Mouse (Mus musculus) heart, postnatal 0 days (tissue): ENCODE data around the gene Tmc4. TPM values are rescaled to one million over a fixed set of nuclear protein-coding genes. Genes with fewer than 3 reads are reported as not detected.
A peak's percentile ranks its signal among the peaks of the same experiment; 100 is the strongest.

Source experiments
- ATAC-seq: fragments of 200-750 bp; cut with Nextera tagmentation; 2 replicates; pipeline ENCODE4 v1.8.0; 2017; ENCODE audit warnings: low read depth, moderate number of reproducible peaks, moderate library complexity; ENCODE audit not compliant: insufficient read depth
- DNase-seq: peaks from one replicate; pipeline ENCODE4 v3.0.0-alpha.2; 2016; ENCODE audit warnings: low spot score
- H3K27ac ChIP-seq: fragments of 300-500 bp; sonication (generic); 2 replicates; pipeline ENCODE4 v1.5.1; 2014; ENCODE audit warnings: low read depth, mild to moderate bottlenecking
- H3K27me3 ChIP-seq: fragments of 300-500 bp; sonication (generic); 2 replicates; pipeline ENCODE4 v1.6.1; 2014; ENCODE audit warnings: low read length, mixed read lengths; ENCODE audit not compliant: control insufficient read depth, insufficient read depth
- H3K36me3 ChIP-seq: fragments of 300-500 bp; sonication (generic); replicated peaks from 2 replicates; pipeline ENCODE4 v1.6.1; 2014; ENCODE audit warnings: low read length, mixed read lengths; ENCODE audit not compliant: control insufficient read depth, insufficient read depth
- H3K4me1 ChIP-seq: fragments of 300-500 bp; sonication (generic); 2 replicates; pipeline ENCODE4 v1.6.1; 2014; ENCODE audit warnings: antibody characterized with exemption; ENCODE audit not compliant: control insufficient read depth, insufficient read depth
- H3K4me2 ChIP-seq: fragments of 300-500 bp; sonication (generic); 2 replicates; pipeline ENCODE4 v1.6.1; 2014; ENCODE audit warnings: low read depth, mild to moderate bottlenecking, low read length, moderate library complexity
- H3K4me3 ChIP-seq: fragments of 300-500 bp; sonication (generic); 2 replicates; pipeline ENCODE4 v1.5.1; 2014; ENCODE audit warnings: low read depth, low read length
- H3K9ac ChIP-seq: fragments of 300-500 bp; sonication (generic); replicated peaks from 2 replicates; pipeline ENCODE4 v1.6.1; 2014; ENCODE audit warnings: low read depth, low read length, mixed read lengths
- H3K9me3 ChIP-seq: fragments of 300-500 bp; sonication (generic); replicated peaks from 2 replicates; pipeline ENCODE4 v1.6.1; 2016; ENCODE audit warnings: low read length; ENCODE audit not compliant: control insufficient read depth
- CTCF ChIP-seq: IDR thresholded peaks from 2 replicates; pipeline ENCODE4 v1.5.1; 2016; ENCODE audit warnings: antibody characterized with exemption, control low read depth, low read depth
- EP300 ChIP-seq: IDR thresholded peaks from 2 replicates; pipeline ENCODE4 v1.6.1; 2016; ENCODE audit warnings: antibody characterized with exemption, low read depth
- WGBS: fragments of 180-500 bp; shearing (Covaris S2); extraction: QIAGEN DNeasy Blood & Tissue Kit; methylation state at CpG from one replicate; pipeline ENCODE4 v1.1.7; 2014; 5-methylcytosine and 5-hydroxymethylcytosine counted together
- polyA plus RNA-seq: library from polyadenylated mRNA; unstranded; fragments of >200 nt; fragmentation: Nextera tagmentation; extraction: Ambion mirVana; gene quantifications from 2 replicates; pipeline ENCODE4 v1.2.1, GENCODE M21; 2015
- total RNA-seq: library from RNA; depleted of rRNA; stranded (reverse); fragments of >200 nt; gene quantifications from 2 replicates; pipeline ENCODE4 v1.2.3, GENCODE M21; 2014; ENCODE audit warnings: low replicate concordance

Tmc4 gene
- total and polyA plus RNA-seq, 2 experiments from 2014 or later, result 0.99 to 2.3 TPM

DNA sequence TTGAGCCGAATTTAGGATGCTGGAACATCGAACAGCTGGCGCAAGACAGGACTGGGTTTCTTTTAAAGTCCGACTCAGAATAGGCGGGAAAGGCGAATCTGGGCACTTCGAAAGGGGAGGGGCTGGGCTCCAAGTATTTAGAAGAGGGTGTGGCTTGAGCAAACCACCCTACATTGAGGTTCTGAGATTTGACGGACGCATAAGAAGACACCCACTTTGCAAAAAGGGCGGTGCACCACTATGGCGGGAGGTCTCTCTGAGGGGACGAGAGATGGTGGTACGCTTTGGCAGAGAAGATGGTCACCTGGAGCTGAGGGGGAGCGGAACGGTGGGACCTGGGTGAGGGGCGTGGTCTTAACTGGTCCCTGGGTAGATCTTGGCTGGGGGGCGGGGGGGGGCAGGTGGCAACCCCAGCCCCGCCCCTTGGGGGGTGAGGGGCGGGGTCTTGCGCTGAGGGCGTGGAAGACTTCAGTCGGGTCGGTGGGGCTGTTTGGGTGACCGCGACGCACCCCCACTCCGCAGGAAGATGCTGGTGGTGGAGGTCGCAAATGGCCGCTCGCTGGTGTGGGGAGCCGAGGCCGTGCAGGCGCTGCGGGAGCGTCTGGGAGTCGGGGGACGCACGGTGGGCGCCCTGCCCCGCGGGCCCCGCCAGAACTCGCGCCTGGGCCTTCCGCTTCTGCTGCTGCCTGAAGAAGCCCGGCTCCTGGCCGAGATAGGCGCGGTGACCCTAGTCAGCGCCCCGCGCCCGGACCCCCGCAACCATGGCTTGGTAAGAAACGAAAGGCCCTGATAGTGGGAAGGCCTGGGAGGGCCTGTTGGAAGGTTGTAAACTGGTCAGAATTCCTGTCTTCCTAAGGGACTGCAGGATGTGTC lies 17.0 kb upstream of the Tmc4 start:
- no peak for TF ChIP-seq EP300
- TF ChIP-seq CTCF, result no peak

DNA sequence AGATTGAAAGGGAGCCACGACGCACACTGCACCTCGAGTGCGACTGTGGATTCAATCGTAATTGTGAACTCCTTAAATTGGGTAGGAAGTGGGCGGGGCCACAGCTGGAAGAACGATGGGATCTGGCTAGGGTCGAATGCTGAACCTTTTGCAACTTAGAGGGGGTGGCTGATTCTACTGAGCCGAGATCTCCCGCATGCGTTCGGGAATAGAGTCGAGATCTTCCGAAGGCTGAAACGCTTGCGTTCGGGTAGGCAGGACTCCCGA lies 16.4 kb upstream of the Tmc4 start:
- Histone ChIP-seq H3K27ac (peak overlapping the region; percentile 91), H3K4me2 (peak overlapping the region; percentile 97), H3K36me3 (peaks cover 27% of the 10 kb centered on the region), H3K4me3 (peak overlapping the region; percentile 76), H3K27me3 (no peaks in the 10 kb centered on the region), H3K9ac (peak overlapping the region; percentile 75), H3K4me1 (peaks cover 14% of the 10 kb centered on the region), H3K9me3 (no peaks in the 10 kb centered on the region)
- DNase-seq, result no peak
- under 1% methylated on average over 18 of the region's 18 CpGs for WGBS
- TF ChIP-seq CTCF (no peak), EP300 (no peak)
- no peak for ATAC-seq

More for the DNA sequence above, 17.0 kb upstream of the Tmc4 start:
- Histone ChIP-seq H3K27me3 (no peaks in the 10 kb centered on the region), H3K4me2 (peak overlapping the region; percentile 97), H3K9ac (peak overlapping the region; percentile 75), H3K9me3 (no peaks in the 10 kb centered on the region), H3K4me1 (peaks cover 14% of the 10 kb centered on the region), H3K4me3 (peak overlapping the region; percentile 76), H3K27ac (peak overlapping the region; percentile 91), H3K36me3 (peaks cover 32% of the 10 kb centered on the region)
- peak; percentile 57 for ATAC-seq
- peak; percentile 93 for DNase-seq
- under 1% methylated on average over 52 of the region's 55 CpGs for whole genome bisulfite sequencing

DNA sequence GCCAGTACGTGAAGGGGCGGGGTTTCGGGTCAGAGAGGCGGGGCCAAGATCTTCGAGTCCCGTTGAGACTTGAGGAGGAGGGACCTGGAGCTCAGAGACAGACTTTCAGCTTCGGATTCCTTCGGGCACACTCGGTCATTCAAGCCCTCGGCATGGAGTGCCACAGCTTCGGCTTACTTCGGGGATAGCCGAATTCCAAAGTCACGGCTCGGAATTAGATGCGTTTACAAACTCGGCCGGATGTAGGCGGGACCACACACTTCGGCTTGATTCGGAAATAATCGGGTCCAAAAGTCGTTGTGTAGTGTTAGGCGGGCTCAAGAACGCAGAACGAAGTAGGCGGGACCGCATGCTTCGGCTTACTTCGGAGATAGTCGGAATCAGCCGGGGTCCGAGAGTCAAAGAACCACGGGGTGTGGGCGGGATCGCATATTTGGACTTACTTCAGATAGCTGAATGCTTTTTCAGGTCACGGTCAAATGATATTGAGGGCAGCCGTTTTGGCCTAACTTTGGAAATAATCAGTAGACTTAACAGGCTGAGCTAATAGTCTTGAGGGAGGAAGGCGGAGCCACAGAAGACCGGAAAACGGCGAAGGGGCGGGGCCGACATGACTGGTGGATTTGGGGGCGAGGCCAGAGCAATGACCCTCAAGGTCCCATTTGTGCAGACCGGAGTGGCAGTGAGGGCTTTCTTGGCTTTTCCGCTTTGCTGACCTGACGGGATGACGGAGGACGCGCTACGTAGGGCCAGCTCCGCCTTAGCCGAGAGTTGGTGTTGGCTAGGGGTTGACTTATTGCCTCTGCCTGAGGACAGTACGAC lies 15.8 kb upstream of the Tmc4 start, which contains the start of gene Mboat7:
Mboat7 (minus strand) TSS at position 537 of the 822 bp plus-strand sequence.
- peak within 1 kb of the TSS; percentile 97 for H3K4me2 ChIP-seq
- peak within 1 kb of the TSS; percentile 75 for H3K9ac ChIP-seq
- H3K27me3 ChIP-seq, result no peaks in the 10 kb centered on the region
- H3K27ac ChIP-seq, result peak within 1 kb of the TSS; percentile 91
- H3K9me3 ChIP-seq, result no peaks in the 10 kb centered on the region
- DNase-seq (peak; percentile 99), ATAC-seq (peak; percentile 90)
- TF ChIP-seq EP300, result no peak; the same call in 1 of the 2 replicates
- TF ChIP-seq CTCF, result no peak
- H3K4me3 ChIP-seq, result peak within 1 kb of the TSS; percentile 76
- H3K36me3 ChIP-seq, result peaks cover 23% of the 10 kb centered on the region
- peaks cover 14% of the 10 kb centered on the region for H3K4me1 ChIP-seq
- under 1% methylated on average over 55 of the region's 55 CpGs for WGBS

DNA sequence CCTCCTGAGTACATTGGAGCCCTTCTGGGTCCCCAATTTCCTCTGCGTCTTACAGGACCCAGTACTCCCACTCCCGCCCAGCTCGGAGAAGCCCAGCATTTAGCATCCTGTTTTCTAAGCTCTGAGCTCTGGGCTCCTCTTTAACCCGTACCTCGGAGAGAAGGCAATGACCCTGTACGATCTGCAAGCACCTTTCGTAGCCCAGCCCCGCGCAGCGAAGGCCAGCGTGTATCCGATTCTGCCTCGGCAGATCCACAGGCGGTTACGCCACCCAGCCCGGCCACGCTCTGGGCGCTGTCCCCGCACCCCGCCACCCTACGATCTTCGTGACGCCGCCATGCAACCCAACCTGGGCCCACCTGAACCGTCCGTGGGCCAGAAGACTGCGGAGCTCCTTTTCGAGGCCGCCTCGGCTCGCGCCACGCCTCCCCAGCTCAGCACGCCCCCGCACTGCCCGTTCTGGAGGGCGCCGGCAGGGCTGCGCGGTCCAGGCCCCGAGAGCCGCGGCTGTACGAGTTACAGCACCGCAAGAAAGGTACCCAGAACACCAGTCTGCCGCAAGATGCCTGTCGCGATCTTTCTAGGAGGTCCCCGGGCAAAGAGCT lies 15.1 kb upstream of the Tmc4 start, which contains the start of gene Tsen34:
Tsen34 (plus strand) TSS at position 482 of the 605 bp plus-strand sequence.
- H3K27ac ChIP-seq, result peak within 1 kb of the TSS; percentile 91
- no peaks in the 10 kb centered on the region for H3K9me3 ChIP-seq
- WGBS, result 1% methylated on average over 48 of the region's 49 CpGs
- DNase-seq (peak; percentile 16), ATAC-seq (peak; percentile 22)
- H3K27me3 ChIP-seq, result no peaks in the 10 kb centered on the region
- peak within 1 kb of the TSS; percentile 76 for H3K4me3 ChIP-seq
- TF ChIP-seq CTCF (0 out of 2 replicates have a peak, but pooled peaks have one; percentile 2), EP300 (no peak)
- peak within 1 kb of the TSS; percentile 75 for H3K9ac ChIP-seq
- peaks cover 23% of the 10 kb centered on the region for H3K36me3 ChIP-seq
- peaks cover 14% of the 10 kb centered on the region for H3K4me1 ChIP-seq
- peak within 1 kb of the TSS; percentile 97 for H3K4me2 ChIP-seq

DNA sequence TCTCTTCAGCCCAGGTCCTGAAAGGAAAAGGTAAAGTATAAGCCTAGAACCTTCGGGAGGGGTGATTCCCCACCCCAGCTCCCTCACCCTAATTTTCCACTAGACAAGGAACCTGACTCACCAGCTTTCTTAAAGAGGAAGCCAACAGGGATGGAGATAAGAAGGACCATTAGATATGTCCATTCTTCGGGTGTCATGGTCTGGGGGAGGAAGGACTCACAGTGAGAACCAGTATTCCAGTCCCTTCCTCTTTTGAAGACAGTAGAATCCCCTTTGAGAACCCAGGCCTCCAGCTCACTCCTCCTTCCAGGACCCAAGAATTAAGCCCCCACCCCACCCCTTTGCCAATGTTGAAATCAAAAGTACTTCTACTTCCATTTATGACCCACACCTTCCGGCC lies 14.6 kb upstream of the Tmc4 start:
- TF ChIP-seq EP300 (no peak), CTCF (no peak)
- H3K27ac ChIP-seq, result no peak overlapping the region
- ATAC-seq (no peak), DNase-seq (no peak)
- WGBS, result 36% methylated on average over 3 of the region's 3 CpGs
- peaks cover 19% of the 10 kb centered on the region for H3K36me3 ChIP-seq
- H3K4me3 ChIP-seq, result peak overlapping the region; percentile 76
- H3K9me3 ChIP-seq, result no peaks in the 10 kb centered on the region
- no peaks in the 10 kb centered on the region for H3K27me3 ChIP-seq
- H3K4me2 ChIP-seq, result peak overlapping the region; percentile 97
- H3K4me1 ChIP-seq, result peaks cover 14% of the 10 kb centered on the region
- H3K9ac ChIP-seq, result peak overlapping the region; percentile 75
